Mouse (Mus musculus): ENCODE results near the gene Rgs3.

Rgs3 gene

DNA sequence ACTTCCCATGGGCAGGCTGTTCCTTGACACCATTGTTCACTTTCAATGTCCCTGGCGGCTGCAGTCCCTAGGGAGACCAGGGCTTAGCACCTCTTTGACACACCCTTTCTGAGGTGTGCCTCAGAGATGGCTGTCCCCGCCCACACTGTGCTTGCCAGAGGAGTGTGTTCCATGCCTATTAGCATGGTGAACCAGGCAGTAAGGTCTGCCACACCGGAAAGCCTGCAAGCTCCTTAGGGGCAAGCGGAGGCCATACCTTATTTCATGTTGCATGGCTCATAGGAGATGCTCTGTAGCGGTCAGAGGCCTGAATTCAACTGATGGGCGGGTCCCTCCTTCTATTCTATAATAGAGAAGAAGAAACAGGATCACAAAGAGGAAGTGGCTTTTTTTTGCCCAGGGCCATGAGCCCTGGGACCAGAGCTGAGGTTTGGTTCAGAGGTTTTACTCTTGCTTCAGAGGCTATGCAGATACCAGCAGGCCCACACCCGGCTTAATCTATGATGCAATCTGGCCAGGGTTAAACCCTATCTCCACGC lies 101.7 kb downstream of the Rgs3 start:
- DNase-seq: no peak

DNA sequence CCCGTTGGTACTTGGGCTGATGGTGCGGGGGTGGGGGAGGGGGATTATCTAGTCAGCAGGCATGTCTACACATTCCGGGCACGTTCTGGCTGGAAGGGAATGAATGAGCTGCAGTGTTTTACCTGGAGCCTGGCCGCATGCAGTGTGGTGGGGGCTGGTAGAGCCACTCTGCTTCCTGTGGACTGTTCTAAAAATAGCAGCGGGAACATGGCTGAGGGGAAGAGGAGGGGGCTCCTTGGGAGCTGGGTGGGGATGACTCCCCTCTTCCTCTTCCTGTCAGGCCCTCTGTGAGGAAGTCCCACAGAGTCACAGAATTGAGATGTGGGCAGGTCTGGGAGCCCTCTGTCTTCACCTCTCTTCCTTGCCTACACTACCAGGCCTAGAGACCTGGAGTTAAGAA lies 103.7 kb downstream of the Rgs3 start:
- no peak for DNase-seq

DNA sequence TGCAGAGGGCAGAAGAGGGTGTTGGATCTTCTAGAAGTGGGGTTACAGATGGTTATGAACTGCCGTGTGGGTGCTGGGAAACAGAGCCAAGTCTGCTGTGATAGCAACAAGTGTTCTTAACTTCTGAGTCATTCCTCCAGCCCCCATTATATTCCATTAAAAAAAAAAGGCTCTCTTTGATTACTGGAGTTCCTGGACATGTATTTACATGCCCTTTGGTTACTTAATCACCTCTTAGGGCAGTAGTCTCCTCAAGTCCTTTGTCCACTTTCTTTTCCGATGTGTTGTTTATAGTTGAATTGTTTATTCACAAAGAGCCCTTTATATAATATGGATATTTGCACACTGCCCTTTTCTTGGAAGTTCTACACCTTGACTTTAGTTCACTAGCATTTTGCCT lies 106.2 kb downstream of the Rgs3 start:
- DNase-seq: no peak

DNA sequence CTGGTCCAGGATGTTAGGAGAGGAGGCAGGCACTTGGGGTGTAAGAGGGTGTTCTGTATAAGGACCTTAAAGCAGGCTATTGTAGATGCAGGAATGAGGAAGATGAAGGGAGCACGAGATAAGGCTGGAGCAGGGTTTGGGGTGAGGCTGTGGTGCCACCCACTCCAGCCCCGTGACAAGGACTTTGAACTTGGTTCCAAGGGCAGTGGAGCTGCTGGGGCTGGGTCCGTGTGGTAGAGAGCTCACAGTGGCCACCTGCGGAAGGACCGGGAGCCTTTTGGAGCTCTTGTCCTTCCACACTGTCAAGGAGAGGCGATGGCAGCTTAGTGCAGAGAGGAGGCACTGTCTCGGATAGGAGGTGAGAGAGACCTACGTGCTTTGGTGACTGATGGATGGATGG lies 109.0 kb downstream of the Rgs3 start:
- no peak for DNase-seq

DNA sequence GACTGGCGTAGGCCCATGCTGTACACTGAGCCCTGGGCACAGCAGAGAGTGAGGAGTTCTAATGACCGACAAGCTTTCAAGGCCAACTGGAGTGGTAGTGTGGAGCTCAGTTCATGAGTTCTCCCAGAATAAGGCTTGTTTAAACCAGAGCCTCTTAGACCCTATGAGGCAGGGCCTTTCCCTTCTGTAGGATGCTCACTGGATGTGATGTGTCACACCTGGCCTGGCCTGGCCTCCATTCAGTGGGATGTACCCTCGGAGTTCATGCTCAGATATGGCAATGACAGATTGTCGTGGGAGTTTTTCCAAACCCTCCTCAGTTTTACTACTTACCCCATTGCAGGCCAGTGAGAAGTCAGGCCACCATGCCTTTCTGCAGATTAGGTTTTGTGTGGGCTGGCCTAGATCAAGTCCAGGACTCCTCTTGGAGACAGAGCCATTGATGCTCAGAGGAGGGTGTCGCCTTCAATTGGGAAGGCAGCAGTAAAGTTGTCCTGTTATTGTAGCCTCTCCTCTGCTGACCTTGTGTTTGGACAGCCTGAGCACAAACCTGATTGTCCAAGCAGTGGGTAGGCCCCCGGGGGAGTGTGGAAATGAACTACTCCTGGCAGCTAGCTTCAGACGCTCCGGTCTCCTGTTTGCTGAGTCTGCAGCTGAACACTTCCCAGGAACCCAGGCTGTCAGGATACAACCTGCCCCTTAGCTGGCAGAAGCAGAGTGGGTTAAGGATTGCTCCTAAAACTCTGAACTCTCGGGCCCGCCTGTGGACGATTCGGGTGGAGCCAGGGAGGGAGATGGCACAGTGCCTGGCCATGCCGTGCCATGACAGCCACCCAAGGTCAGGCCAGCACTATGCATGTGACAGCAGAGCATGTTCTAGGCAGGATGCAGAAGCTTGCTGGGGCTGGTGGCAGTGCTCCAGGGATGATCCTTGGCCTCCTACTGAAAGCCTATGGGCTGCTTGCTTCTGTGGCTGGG lies 109.7 kb downstream of the Rgs3 start:
- peak; percentile 84 for DNase-seq

DNA sequence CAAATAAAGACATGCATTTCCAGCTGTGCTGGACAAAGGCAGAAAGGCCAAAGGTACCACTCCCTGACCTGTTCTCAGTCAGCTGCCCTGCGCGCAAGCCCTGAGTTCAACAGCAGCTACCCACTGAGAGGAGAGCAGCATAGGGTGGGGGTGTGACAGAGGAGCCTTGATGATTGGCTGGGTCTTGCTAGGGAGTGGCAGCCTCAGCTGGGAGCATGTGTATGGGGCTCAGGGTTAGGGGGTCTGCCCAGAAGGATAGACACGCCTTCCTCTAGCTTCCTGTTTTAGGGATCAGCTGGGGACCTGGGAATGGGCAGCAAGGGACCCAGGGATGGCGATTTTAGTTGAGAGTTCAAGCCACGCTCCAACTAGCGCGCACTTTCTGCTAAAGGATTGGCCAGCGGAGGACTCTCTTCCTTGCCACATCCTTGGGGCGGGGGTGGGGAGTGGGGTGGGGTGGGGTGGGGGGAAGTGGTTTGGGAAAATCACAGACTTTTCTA lies 113.9 kb downstream of the Rgs3 start:
- peak; percentile 61 for DNase-seq

DNA sequence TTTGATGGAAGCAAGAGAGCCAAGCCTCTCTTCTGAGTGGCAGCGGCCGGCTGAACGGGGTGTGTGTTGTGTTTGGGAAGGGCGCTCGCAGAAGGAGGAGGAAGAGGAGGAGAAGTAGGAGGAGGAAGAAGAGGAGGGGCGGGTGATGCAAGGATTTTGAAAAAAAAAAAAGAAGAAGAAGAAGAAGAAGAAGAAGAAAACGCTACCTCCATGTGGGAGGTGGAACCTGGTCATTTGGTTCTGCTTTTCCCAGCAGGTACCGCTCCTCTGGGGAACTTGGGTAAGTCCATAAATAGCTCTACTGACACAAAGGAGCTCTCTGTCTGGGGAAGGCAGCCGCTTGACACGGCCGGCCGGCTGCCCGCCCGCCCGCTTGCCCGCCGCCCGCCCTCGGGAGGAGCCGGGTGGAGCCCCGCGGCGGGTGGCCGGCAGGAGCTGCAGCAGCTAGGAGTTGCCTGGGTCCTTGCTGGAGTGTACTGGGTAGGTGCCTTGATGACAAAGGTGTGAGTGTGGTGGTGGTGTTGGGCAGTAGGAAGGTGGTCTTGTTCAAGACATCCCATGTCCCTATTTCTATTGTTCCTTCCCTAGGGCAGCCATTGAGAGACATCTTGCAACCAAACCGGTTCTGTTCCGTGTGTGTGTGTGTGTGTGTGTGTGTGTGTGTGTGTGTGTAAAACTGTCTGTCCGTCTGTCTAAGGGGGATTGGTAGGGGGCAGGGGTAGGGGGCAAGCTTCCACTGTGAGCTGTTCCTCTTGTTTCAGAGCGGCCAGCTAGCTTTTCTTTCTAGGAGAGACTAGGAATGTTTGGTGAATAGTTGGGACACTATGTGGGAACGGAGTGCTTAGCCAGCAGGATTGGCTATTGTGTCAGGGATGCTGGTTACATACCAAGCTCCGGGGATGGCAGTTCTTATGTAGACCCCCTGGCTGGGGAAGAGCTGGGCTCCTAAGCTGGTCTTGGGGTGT lies 114.7 kb downstream of the Rgs3 start:
- DNase-seq: peak; percentile 76

DNA sequence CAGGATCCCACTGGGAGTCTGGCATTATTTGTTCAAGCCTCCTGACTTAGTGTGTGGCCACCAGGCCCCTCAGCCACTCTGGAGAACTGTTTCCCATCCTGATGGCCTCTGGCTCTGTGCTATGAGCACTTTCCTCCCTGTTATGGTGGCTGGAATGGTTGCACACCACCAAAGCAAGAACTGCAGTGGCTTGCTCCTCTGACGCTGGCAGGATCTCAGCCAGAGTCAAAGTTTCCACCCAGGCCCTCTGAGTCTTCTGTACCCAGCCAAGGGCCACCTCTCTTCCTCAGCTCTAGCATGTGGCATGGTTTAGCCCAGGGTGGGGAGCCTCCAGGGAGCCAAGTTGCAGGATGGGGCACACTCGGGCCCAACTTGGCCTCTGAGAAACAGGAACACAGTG lies 115.7 kb downstream of the Rgs3 start:
- DNase-seq: no peak

DNA sequence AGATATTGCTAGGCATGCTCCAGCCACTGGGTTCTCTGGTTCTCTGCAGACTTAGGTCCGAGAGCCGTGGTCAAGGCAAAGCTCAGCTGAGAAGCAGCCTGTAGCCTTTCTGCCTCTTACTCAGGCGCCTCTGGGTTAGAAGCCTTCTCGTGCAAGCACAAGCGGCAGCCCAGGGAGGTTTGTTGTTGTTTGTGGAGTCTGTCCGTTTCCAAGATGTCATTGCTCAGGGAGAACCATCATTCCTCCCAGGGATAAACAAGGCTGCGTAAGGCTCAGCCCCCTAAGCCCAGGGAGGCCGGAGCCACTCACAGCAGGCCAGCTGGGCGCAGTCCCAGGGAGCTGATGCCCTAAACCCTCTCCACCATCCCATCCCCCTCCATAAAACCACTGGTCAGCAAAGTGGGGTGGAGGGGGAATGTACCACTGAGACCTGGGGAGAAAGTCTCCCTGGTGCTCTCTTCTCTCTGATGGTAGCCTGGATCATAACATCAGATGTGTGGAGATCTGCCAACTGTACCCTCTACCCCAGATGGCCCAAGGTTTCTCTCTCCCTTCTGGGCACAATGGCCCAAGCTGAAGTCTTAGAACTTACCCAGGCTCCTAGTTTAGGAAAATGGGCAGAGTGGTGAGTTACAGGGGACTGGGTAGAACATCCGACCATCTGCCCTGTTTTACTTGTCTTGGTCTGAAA lies 117.5 kb downstream of the Rgs3 start:
- DNase-seq: peak; percentile 52

DNA sequence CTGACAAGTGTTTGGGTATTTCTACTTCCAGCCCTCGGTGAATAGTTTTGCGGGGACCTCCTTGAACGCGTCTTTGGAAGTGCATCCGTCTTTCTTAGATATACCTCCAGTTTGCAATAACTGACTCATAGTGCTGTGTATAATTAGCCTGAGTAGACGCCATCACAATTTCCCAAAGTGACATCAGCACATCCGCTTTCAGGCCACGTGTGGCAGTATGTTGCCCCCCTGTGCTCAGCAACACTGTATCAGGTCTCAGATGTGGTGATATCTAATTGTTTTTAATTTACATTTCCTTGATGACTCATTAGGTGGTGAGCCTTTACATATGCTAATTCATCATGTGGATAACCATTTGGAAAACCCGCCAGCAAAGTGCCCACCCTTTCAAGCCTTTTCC lies 119.5 kb downstream of the Rgs3 start:
- DNase-seq: no peak

DNA sequence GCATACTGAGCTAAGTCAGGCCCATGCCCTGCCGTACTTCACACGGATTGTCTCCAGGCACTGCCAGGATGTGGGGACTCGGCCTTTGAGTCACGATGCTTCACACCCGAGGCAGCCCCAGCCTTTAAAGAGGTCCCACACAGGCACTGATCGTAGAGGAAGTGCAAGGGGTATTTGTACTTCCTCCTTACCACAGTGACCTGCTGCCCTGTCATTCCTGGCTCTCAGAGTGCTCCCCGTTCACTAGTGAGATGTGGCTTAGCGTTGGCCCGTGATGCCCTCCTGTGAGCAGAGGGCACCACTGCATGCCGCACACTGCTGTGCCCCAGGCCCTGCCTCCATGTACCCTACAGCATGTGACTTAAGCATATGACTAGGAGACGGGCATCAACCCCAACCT lies 121.8 kb downstream of the Rgs3 start:
- DNase-seq: no peak

DNA sequence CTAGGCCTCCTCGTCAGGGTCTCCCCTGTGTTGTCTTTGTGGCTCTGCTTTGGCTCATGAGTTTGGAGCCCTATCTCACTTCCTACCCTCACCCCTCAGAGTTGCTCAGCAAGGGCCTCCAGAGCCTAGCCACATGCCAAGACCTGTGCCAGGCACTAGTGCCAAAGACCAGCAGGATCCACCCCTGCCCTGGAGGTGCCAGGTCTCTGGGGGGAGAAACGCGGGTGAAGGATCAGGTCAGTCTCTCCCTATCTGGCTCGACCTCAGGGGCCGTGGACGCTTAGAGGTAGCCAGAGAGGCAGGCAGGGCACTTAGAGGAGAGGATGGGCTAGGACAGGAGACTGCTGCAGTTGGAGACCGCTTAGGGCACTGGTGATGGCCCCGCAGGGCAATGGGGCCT lies 122.7 kb downstream of the Rgs3 start:
- peak; percentile 59 for DNase-seq

DNA sequence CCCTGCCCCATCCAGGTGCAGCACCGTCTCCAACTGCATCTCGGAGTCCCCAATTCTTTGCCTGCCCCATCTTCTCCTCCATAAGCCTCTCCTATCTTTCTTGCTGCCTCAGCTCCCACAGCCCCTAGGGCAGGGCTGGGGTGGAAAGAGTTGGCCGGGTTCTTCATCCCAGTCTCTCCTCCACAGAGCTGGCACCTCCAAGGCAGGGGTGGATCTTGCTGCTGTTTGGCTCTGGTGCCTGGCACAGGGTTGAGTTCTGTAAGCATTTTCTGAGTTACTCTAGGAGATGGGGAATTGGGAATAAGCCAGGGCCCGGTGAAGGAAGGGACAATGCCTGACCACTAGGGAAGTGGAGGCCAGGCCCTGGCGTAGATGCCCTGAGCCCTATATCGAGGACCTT lies 123.5 kb downstream of the Rgs3 start:
- DNase-seq: no peak

DNA sequence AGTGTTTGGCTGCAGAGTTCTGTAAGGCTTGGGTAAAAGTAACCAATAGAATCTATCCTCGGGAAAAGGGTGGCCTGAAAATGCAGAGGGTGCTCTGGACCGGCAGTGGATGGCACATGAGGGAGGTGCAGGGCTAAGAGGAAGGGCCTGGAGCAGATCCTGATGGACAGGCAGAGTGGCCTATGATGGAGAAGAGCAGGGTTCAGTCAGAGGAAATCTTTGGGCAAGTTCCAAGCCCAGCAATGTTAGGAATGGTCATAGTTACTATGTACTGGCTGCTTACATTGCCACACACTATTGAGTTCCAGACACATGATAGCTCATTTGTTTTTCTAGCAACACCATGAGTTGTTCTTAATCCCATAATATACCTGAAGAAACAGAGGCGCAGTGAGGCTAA lies 124.7 kb downstream of the Rgs3 start:
- DNase-seq: no peak

DNA sequence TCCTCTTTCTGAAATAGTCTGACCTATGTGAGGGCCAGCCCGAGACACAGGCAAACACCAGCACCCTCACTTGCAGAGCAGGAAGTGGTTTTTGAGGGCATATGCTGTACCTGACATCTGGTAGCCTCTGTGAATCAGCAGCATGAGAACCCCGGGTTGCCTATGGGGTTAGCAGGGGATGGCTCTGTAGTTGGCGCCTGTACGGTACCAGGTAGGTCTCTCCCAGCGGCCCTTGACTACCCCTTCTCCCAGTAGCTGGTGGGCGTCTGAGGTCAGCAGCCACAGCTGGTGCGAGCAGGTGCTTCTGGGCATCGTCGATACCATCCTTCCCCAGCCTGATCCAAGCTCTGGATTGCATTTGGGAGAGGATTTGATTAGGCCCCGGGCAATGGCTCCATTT lies 125.6 kb downstream of the Rgs3 start:
- no peak for DNase-seq

DNA sequence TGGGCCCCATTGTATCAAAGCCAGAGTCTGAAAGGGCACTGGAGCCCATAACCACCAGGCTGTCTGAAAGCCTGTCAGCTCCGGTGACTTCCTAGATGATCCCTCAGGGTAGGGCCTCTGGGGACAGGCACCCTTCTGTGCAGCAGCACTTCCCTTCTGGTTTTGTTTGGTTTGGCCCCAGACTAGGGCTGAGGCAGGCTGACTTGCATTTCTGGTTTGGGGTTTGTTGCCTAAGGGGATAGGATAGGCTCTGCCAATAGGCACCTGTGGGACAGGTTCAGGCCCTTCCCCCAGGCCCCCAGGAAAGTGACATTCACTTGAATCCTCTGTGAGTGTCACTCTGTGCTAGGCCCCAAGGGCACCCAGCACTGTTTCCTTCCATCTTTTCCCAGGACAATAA lies 127.1 kb downstream of the Rgs3 start:
- DNase-seq: peak; percentile 14

DNA sequence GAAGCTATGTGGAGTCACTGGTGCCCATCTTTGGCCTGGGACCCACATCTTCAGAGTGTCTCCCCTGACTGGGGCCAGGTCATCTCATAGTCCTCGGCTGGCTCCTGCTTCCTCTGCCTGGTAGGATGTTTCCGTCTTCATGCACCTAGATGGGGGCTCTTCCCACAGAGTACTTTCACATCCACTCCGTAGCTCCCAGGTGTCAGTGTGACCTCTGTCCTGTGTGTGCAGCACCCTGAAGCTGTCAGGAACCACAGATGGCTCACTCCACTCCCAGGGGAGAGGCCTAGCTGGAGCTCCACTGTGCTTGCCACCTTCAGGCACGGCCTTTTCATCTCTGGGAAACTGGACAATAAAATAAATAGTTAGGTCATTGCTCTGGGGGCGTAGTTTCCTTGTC lies 128.5 kb downstream of the Rgs3 start:
- DNase-seq: no peak

DNA sequence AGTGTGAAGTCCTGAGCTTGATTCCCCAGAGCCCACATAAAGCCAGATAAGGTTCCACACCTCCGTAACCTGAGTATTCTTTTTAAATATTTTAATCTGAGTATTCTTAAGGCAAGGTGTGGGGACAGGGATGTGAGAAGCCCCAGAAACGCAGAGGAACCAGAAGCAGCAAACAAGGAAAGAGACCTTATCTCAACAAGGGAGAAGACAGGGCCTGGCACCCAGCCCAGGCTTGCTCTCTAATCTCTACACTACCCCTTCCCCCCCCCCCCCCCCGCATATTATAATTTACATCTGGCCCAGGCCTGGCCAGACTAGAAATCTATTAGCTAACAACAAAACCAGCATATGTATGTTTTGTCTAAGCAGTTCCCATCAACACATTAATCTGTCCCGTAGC lies 131.3 kb downstream of the Rgs3 start:
- no peak for DNase-seq

DNA sequence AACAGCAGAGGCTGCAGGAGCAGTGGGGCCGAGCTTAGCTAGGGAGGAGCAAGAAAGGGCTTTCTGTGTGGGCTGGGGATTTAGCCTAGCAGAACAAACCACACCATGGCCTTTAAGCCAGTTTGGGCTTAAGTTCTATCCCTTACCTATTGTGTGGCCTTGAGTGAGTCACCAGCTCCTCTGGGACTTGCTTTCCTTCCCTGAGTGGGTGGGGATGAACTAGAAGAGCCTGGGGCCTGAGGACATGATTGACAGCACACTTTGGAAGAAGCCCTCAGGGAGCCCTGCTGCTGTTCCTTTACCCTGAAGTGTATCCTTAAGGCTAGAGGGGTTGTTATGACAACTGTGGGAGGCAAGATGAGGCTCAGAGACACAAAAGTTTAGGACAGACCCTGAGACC lies 132.0 kb downstream of the Rgs3 start:
- DNase-seq: no peak

DNA sequence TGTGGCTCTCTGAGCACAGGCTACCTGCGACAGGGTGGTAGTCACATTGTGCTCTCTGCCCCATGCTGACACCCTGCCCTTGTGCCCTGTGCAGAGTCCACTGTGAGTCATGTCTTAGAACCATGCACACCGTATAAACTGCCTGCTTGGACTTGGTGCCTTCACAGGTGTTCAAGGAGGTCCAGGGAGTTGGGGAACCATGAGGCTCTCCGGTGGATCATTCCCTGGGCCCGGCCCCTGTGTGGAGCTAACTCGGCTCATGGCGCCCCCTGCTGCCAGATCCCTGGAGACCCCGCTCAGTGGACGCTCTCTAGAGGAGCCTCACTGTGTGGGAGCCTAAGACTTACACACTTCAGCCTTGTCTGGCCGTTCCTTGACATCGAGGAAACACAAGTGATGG lies 134.2 kb downstream of the Rgs3 start:
- peak; percentile 32 for DNase-seq

DNA sequence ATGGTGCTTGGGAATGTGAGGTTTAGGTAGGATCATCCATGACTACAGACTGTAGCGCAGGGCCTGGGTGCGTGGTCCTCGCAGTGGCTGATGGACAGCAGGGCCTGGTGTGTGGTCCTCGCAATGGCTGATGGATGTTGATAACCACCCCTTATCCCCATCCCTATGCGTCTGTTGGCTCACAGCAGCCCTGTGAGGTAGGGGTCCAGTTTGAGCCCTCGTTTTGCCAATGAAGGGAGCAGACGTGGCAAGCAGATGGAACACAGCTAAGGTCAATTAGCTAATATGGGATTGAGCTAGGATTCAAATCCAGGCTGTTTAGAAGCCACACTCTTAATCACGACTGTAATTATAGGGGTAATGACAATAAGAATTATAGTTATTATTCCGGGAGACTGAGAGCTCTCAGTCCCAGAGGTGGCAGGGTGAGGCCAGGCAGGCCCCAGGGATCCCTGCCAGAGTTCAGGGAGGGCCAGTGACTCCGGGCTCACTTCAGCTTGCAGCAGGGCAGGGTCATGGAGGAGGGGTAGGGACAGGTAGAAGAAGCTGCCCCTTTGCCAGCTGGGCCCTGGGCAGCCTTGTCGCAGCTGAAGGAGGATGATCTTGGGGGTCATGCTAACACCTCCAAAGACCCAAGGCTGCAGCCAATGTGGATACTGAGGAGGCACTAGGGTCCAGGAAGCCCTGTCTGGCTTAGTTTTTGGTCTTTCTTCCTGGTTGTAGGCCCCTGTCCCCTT lies 135.2 kb downstream of the Rgs3 start:
- peak; percentile 46 for DNase-seq

DNA sequence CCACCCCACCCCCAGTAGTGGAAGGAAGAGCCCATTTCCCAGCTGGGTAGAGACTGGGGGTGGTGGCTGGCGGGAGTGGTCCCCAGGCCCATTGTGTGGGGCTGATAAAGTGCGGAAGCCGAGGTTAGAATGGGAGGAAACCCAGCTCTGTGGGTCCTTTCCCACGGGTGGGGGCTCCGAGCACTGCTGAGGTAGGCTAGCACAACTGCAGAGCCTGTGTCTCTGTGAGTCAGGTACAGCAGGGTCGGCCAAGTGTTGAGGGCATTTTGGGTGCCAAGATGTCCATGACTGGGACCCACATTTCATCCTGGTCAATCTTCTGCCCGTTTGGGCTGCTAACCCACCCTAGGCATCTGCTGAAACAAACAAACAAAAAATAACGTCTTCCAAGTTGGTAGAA lies 135.9 kb downstream of the Rgs3 start:
- peak; percentile 56 for DNase-seq
